Mouse (Mus musculus) CH12.LX (cell line): ENCODE measurements around the gene Dapk3. TPM values are rescaled to one million over a fixed set of nuclear protein-coding genes. Genes with fewer than 3 reads are reported as not detected.

ENCODE experiments used
- DNase-seq: peaks from one replicate; pipeline ENCODE4 v3.0.0-alpha.2; 2013; ENCODE audit errors: extremely low read depth
- H3K27ac ChIP-seq: 2 replicates; pipeline ENCODE4 v1.5.1; 2012; ENCODE audit warnings: low read depth, mild to moderate bottlenecking, control low read depth, moderate library complexity; ENCODE audit not compliant: insufficient read depth
- H3K27me3 ChIP-seq: replicated peaks from 2 replicates; pipeline ENCODE3; 2012; ENCODE audit warnings: inconsistent platforms
- H3K36me3 ChIP-seq, 2 experiments: replicated peaks in 1 of 2; 2 replicates each; pipeline versions ENCODE3 to v1.6.1; 2012; ENCODE audit warnings: inconsistent platforms in 1 of 2, low read length in 1 of 2, mild to moderate bottlenecking in 1 of 2, mixed read lengths in 1 of 2, moderate library complexity in 1 of 2; ENCODE audit not compliant: control insufficient read depth in 1 of 2, insufficient read depth in 1 of 2
- H3K4me1 ChIP-seq, 2 experiments: 2 replicates each; pipeline ENCODE4 v1.6.1; 2012; ENCODE audit warnings: inconsistent platforms in 1 of 2, moderate library complexity in 1 of 2; ENCODE audit not compliant: insufficient read depth in 2 of 2, control insufficient read depth in 1 of 2
- H3K4me2 ChIP-seq: 2 replicates; pipeline ENCODE4 v1.6.1; 2012; ENCODE audit warnings: low read depth, mild to moderate bottlenecking, control low read depth; ENCODE audit not compliant: poor library complexity, insufficient read depth, severe bottlenecking
- H3K4me3 ChIP-seq, 3 experiments: fragments of 150-350 bp in 1 of 3; sonication (generic) in 1 of 3; replicated peaks in 1 of 3; 2 replicates each; pipeline versions ENCODE3 to v1.5.1; 2011 to 2012; ENCODE audit warnings: low read depth in 2 of 3, low read length in 2 of 3, mild to moderate bottlenecking in 2 of 3, moderate library complexity in 2 of 3, control low read depth in 1 of 3, improper control_type of control experiment in 1 of 3, inconsistent platforms in 1 of 3, mixed read lengths in 1 of 3; ENCODE audit not compliant: poor library complexity in 1 of 3
- H3K79me2 ChIP-seq: replicated peaks from 2 replicates; pipeline ENCODE4 v1.6.1; 2012; ENCODE audit warnings: mild to moderate bottlenecking, moderate library complexity; ENCODE audit not compliant: control insufficient read depth, poor library complexity, insufficient read depth, severe bottlenecking; ENCODE audit errors: extremely low read depth
- H3K9ac ChIP-seq: 2 replicates; pipeline ENCODE4 v1.6.1; 2012; ENCODE audit warnings: low read depth, mild to moderate bottlenecking, control low read depth, moderate library complexity; ENCODE audit not compliant: insufficient read depth
- H3K9me3 ChIP-seq: replicated peaks from 2 replicates; pipeline ENCODE3; 2012; ENCODE audit warnings: low read length, inconsistent platforms, mixed read lengths
- BHLHE40 ChIP-seq: IDR thresholded peaks from 2 replicates; pipeline ENCODE4 v1.6.1; 2011; ENCODE audit warnings: mild to moderate bottlenecking, low read depth, low read length, improper control_type of control experiment
- CHD1 ChIP-seq: IDR thresholded peaks from 2 replicates; pipeline ENCODE4 v1.6.1; 2012; ENCODE audit warnings: low read depth, low read length, improper control_type of control experiment, inconsistent platforms
- CHD2 ChIP-seq: IDR thresholded peaks from 2 replicates; pipeline ENCODE4 v1.6.1; 2011; ENCODE audit warnings: low read length, improper control_type of control experiment
- CTCF ChIP-seq, 2 experiments: IDR thresholded peaks in 1 of 2; conservative IDR thresholded peaks in 1 of 2; 2 replicates each; pipeline ENCODE4 v1.5.1; 2011 to 2012; ENCODE audit warnings: low read depth in 2 of 2, low read length in 2 of 2, improper control_type of control experiment in 1 of 2, inconsistent platforms in 1 of 2, mild to moderate bottlenecking in 1 of 2, moderate library complexity in 1 of 2
- E2F4 ChIP-seq: IDR thresholded peaks from 2 replicates; pipeline ENCODE4 v1.6.1; 2011; ENCODE audit warnings: low read depth, low read length, improper control_type of control experiment; ENCODE audit not compliant: insufficient replicate concordance
- ELF1 ChIP-seq: IDR thresholded peaks from 2 replicates; pipeline ENCODE4 v1.6.1; 2014; ENCODE audit warnings: low read depth, mild to moderate bottlenecking, inconsistent platforms, low read length, improper control_type of control experiment
- EP300 ChIP-seq: IDR thresholded peaks from 2 replicates; pipeline ENCODE4 v1.6.1; 2011; ENCODE audit warnings: low read length, improper control_type of control experiment
- ETS1 ChIP-seq: conservative IDR thresholded peaks from 2 replicates; pipeline ENCODE4 v1.6.1; 2012; ENCODE audit warnings: low read depth, mild to moderate bottlenecking, inconsistent platforms, low read length, improper control_type of control experiment, moderate library complexity
- GABPA ChIP-seq: IDR thresholded peaks from 2 replicates; pipeline ENCODE4 v1.6.1; 2012; ENCODE audit warnings: low read depth, low read length, improper control_type of control experiment, inconsistent platforms; ENCODE audit not compliant: insufficient replicate concordance
- HCFC1 ChIP-seq: IDR thresholded peaks from 2 replicates; pipeline ENCODE4 v1.6.1; 2012; ENCODE audit warnings: low read depth, mild to moderate bottlenecking, inconsistent platforms, low read length, improper control_type of control experiment
- IRF4 ChIP-seq: IDR thresholded peaks from 2 replicates; pipeline ENCODE4 v1.6.1; 2014; ENCODE audit warnings: low read depth, mild to moderate bottlenecking, inconsistent platforms, low read length, improper control_type of control experiment
- JUN ChIP-seq: IDR thresholded peaks from 2 replicates; pipeline ENCODE4 v1.6.1; 2011; ENCODE audit warnings: low read depth, mild to moderate bottlenecking, low read length, improper control_type of control experiment, moderate library complexity; ENCODE audit not compliant: insufficient read depth
- JUND ChIP-seq: conservative IDR thresholded peaks from 2 replicates; pipeline ENCODE4 v1.6.1; 2011; ENCODE audit warnings: low read depth, low read length, improper control_type of control experiment
- KAT2A ChIP-seq: IDR thresholded peaks from 2 replicates; pipeline ENCODE4 v1.6.1; 2012; ENCODE audit warnings: low read length, improper control_type of control experiment, inconsistent platforms; ENCODE audit not compliant: insufficient replicate concordance
- MAFK ChIP-seq: IDR thresholded peaks from 2 replicates; pipeline ENCODE4 v1.6.1; 2011; ENCODE audit warnings: low read length, improper control_type of control experiment; ENCODE audit not compliant: insufficient replicate concordance
- MAX ChIP-seq: IDR thresholded peaks from 2 replicates; pipeline ENCODE4 v1.6.1; 2011; ENCODE audit warnings: low read length, improper control_type of control experiment
- MAZ ChIP-seq: IDR thresholded peaks from 2 replicates; pipeline ENCODE4 v1.6.1; 2012; ENCODE audit warnings: low read depth, mild to moderate bottlenecking, inconsistent platforms, low read length, improper control_type of control experiment, moderate library complexity
- MEF2A ChIP-seq: IDR thresholded peaks from 2 replicates; pipeline ENCODE4 v1.6.1; 2014; ENCODE audit warnings: low read depth, mild to moderate bottlenecking, inconsistent platforms, low read length, improper control_type of control experiment, borderline replicate concordance
- MXI1 ChIP-seq: IDR thresholded peaks from 2 replicates; pipeline ENCODE4 v1.6.1; 2011; ENCODE audit warnings: mild to moderate bottlenecking, low read depth, low read length, improper control_type of control experiment
- MYC ChIP-seq: IDR thresholded peaks from 2 replicates; pipeline ENCODE4 v1.6.1; 2011; ENCODE audit warnings: low read depth, mild to moderate bottlenecking, improper control_type of control experiment, low read length
- NELFE ChIP-seq: IDR thresholded peaks from 2 replicates; pipeline ENCODE4 v1.6.1; 2011; ENCODE audit warnings: low read depth, low read length, improper control_type of control experiment
- NRF1 ChIP-seq: IDR thresholded peaks from 2 replicates; pipeline ENCODE4 v1.6.1; 2014; ENCODE audit warnings: low read depth, mild to moderate bottlenecking, inconsistent platforms, low read length, improper control_type of control experiment, moderate library complexity
- PAX5 ChIP-seq: IDR thresholded peaks from 2 replicates; pipeline ENCODE4 v1.6.1; 2012; ENCODE audit warnings: low read length, inconsistent platforms, mixed read lengths
- POLR2A ChIP-seq: IDR thresholded peaks from 2 replicates; pipeline ENCODE4 v1.6.1; 2011; ENCODE audit warnings: low read depth, mild to moderate bottlenecking, improper control_type of control experiment, low read length
- POLR2AphosphoS2 ChIP-seq: IDR thresholded peaks from 2 replicates; pipeline ENCODE4 v1.6.1; 2011; ENCODE audit warnings: low read depth, low read length, improper control_type of control experiment
- RAD21 ChIP-seq: IDR thresholded peaks from 2 replicates; pipeline ENCODE4 v1.6.1; 2011; ENCODE audit warnings: low read depth, mild to moderate bottlenecking, low read length, improper control_type of control experiment, moderate library complexity
- RCOR1 ChIP-seq: conservative IDR thresholded peaks from 2 replicates; pipeline ENCODE4 v1.6.1; 2012; ENCODE audit warnings: low read depth, mild to moderate bottlenecking, inconsistent platforms, low read length, improper control_type of control experiment
- SIN3A ChIP-seq: IDR thresholded peaks from 2 replicates; pipeline ENCODE4 v1.6.1; 2012; ENCODE audit warnings: low read length, improper control_type of control experiment, inconsistent platforms
- SMC3 ChIP-seq: IDR thresholded peaks from 2 replicates; pipeline ENCODE4 v1.6.1; 2011; ENCODE audit warnings: low read depth, low read length, improper control_type of control experiment
- TBP ChIP-seq: conservative IDR thresholded peaks from 2 replicates; pipeline ENCODE4 v1.6.1; 2011; ENCODE audit warnings: low read depth, low read length, improper control_type of control experiment
- TCF12 ChIP-seq: IDR thresholded peaks from 2 replicates; pipeline ENCODE4 v1.6.1; 2014; ENCODE audit warnings: low read depth, mild to moderate bottlenecking, inconsistent platforms, low read length, improper control_type of control experiment
- UBTF ChIP-seq: IDR thresholded peaks from 2 replicates; pipeline ENCODE4 v1.6.1; 2012; ENCODE audit warnings: low read depth, mild to moderate bottlenecking, inconsistent platforms, low read length, improper control_type of control experiment, moderate library complexity
- USF1 ChIP-seq: IDR thresholded peaks from 2 replicates; pipeline ENCODE4 v1.6.1; 2014; ENCODE audit warnings: low read depth, mild to moderate bottlenecking, inconsistent platforms, low read length, improper control_type of control experiment
- USF2 ChIP-seq: conservative IDR thresholded peaks from 2 replicates; pipeline ENCODE4 v1.6.1; 2011; ENCODE audit warnings: low read depth, low read length, improper control_type of control experiment
- ZC3H11A ChIP-seq: IDR thresholded peaks from 2 replicates; pipeline ENCODE4 v1.6.1; 2012; ENCODE audit warnings: low read depth, mild to moderate bottlenecking, inconsistent platforms, low read length, improper control_type of control experiment
- ZKSCAN1 ChIP-seq: IDR thresholded peaks from 2 replicates; pipeline ENCODE4 v1.6.1; 2012; ENCODE audit warnings: low read depth, inconsistent platforms, low read length, improper control_type of control experiment, borderline replicate concordance
- ZMIZ1 ChIP-seq: IDR thresholded peaks from 2 replicates; pipeline ENCODE4 v1.6.1; 2012; ENCODE audit warnings: low read depth, mild to moderate bottlenecking, inconsistent platforms, low read length, improper control_type of control experiment
- ZNF384 ChIP-seq: IDR thresholded peaks from 2 replicates; pipeline ENCODE4 v1.6.1; 2012; ENCODE audit warnings: low read depth, low read length, improper control_type of control experiment, inconsistent platforms
- dilution Hi-C: fragments of 300-500 bp; cut with MboI; formaldehyde crosslinking; loops from 2 replicates; pipeline ENCODE4 v1.14.3; 2020; ENCODE audit warnings: low sequenced_read_pairs; ENCODE audit not compliant: extremely low pct_unique_long_range_greater_than_20kb, extremely low pct_ligation_motif_present
- in situ Hi-C: fragments of 300-500 bp; cut with MboI; formaldehyde crosslinking; loops from 3 replicates; pipeline ENCODE4 v1.14.3; 2019; ENCODE audit warnings: low sequenced_read_pairs, low pct_ligation_motif_present, low pct_unique_long_range_greater_than_20kb, mixed read lengths
- polyA plus RNA-seq: library from polyadenylated mRNA; unstranded; fragments of >175 nt; gene quantifications from 2 replicates; pipeline ENCODE4 v1.2.1, GENCODE M21; 2012; ENCODE audit warnings: low read depth; ENCODE audit not compliant: insufficient read length
- total RNA-seq, 2 experiments: library from RNA; depleted of rRNA; stranded (reverse); fragments of 300-350 nt in 1 of 2; fragments of >200 nt in 1 of 2; gene quantifications; 2 replicates each; pipeline ENCODE4 v1.2.3; 2012 to 2014

Dapk3 gene
- total and polyA plus RNA-seq, 3 experiments, result 25.4 to 46.2 (median 44.5) TPM

- peaks cover 19 to 52% of the 10 kb centered on the region in 2 experiments for H3K4me1 ChIP-seq
- H3K9ac ChIP-seq, result peak within 1 kb of the TSS; percentile 89
- H3K27ac ChIP-seq, result peak within 1 kb of the TSS; percentile 61; the same call in 1 of the 2 replicates
- peak within 1 kb of the TSS; percentile 86 to 90 (median 90) for H3K4me3 ChIP-seq
- peaks cover 33% of the 10 kb centered on the region for H3K79me2 ChIP-seq
- H3K4me2 ChIP-seq, result peak within 1 kb of the TSS; percentile 98
- H3K9me3 ChIP-seq, result no peaks in the 10 kb centered on the region
- in situ Hi-C loops, result loop anchor here (10.0 kb wide), 1 partner anchor 243 kb away; no protein-coding TSS in a partner anchor
- no peaks in the 10 kb centered on the region for H3K27me3 ChIP-seq
- peaks cover 10 to 31% of the 10 kb centered on the region in 2 experiments for H3K36me3 ChIP-seq
- TF ChIP-seq RAD21 (no peak), MAX (peak; percentile 93), USF1 (peak; percentile 97), CTCF (conservative IDR thresholded peaks at IDR 0.05 in 1 of 2, IDR thresholded peaks at IDR 0.05 in 1 of 2; ENCODE audit: low read depth in 2 of 2, low read length in 2 of 2) (no peak), POLR2AphosphoS2 (no peak), TBP (peak; percentile 91), MAZ (peak; percentile 86), ETS1 (no peak), EP300 (no peak), ZC3H11A (no peak), USF2 (peak; percentile 93), JUND (no peak), TCF12 (peak; percentile 97), ZMIZ1 (peak; percentile 67; the same call in 1 of the 2 replicates), PAX5 (no peak), NRF1 (peak; percentile 92), MEF2A (no peak; the same call in 1 of the 2 replicates), CHD1 (no peak), ZNF384 (no peak), E2F4 (0 out of 2 replicates have a peak, but pooled peaks have one; percentile 42), KAT2A (no peak), ZKSCAN1 (no peak), NELFE (peak; percentile 47; the same call in 1 of the 2 replicates), BHLHE40 (peak; percentile 98), RCOR1 (no peak), GABPA (no peak), CHD2 (no peak), SMC3 (no peak), POLR2A (peak; percentile 81), IRF4 (no peak), HCFC1 (peak; percentile 72), MYC (peak; percentile 31; the same call in 1 of the 2 replicates), SIN3A (peak; percentile 20; the same call in 1 of the 2 replicates), MXI1 (no peak; the same call in 1 of the 2 replicates), JUN (no peak), MAFK (no peak), UBTF (no peak), ELF1 (peak; percentile 72)
- TF ChIP-seq, all 38 proteins: peak for 16
- peak; percentile 99 for DNase-seq
- dilution Hi-C loops, result no loop called here
Observed at GRCm38 (mm10) chr10:81167200-81168086, 15.4 kb upstream of the Dapk3 start, which contains the start of gene Pias4. Gene Pias4 (minus strand): TSS chr10:81167923.
